Mouse (Mus musculus) kidney, adult 2 months (tissue): ENCODE results near the gene D5Ertd579e. TPM values are rescaled to one million over a fixed set of nuclear protein-coding genes. Genes with fewer than 3 reads are reported as not detected.

Experiments
- DNase-seq: peaks from one replicate; pipeline ENCODE4 v3.0.0; 2021
- H3K27ac ChIP-seq: fragments of 200-500 bp; 2 replicates; pipeline ENCODE4 v1.5.1; 2012; ENCODE audit warnings: low read depth, low read length, control low read depth, inconsistent platforms; ENCODE audit not compliant: insufficient read depth
- H3K27me3 ChIP-seq: fragments of 200-500 bp; replicated peaks from 2 replicates; pipeline ENCODE4 v1.6.1; 2012; ENCODE audit warnings: mild to moderate bottlenecking, moderate library complexity, low read length, inconsistent platforms; ENCODE audit not compliant: control insufficient read depth, insufficient read depth
- H3K36me3 ChIP-seq: fragments of 200-500 bp; 2 replicates; pipeline ENCODE4 v1.6.1; 2012; ENCODE audit warnings: mild to moderate bottlenecking, moderate library complexity, low read length, inconsistent platforms; ENCODE audit not compliant: control insufficient read depth, insufficient read depth
- H3K4me1 ChIP-seq: fragments of 200-500 bp; 2 replicates; pipeline ENCODE4 v1.6.1; 2011; ENCODE audit warnings: low read length; ENCODE audit not compliant: control insufficient read depth, insufficient read depth
- H3K4me3 ChIP-seq: fragments of 200-500 bp; 2 replicates; pipeline ENCODE4 v1.5.1; 2011; ENCODE audit warnings: mild to moderate bottlenecking, low read depth, low read length, control low read depth; ENCODE audit not compliant: insufficient read depth
- CTCF ChIP-seq: fragments of 200-500 bp; conservative IDR thresholded peaks from 2 replicates; pipeline ENCODE4 v1.5.1; 2011; ENCODE audit warnings: low read depth, mild to moderate bottlenecking, control low read depth, low read length, moderate library complexity, mixed read lengths; ENCODE audit not compliant: insufficient read depth, insufficient read length
- POLR2A ChIP-seq: fragments of 200-500 bp; IDR thresholded peaks from one replicate; pipeline ENCODE4 v1.6.1; 2011; ENCODE audit warnings: low read depth, low read length, control low read depth
- WGBS: fragments of 180-500 bp; shearing (Covaris S2); methylation state at CpG from one replicate; pipeline ENCODE4 v1.1.7; 2018; 5-methylcytosine and 5-hydroxymethylcytosine counted together
- polyA plus RNA-seq: library from polyadenylated mRNA; depleted of rRNA; stranded (reverse); fragments of >200 nt; gene quantifications from 2 replicates; pipeline ENCODE4 v1.2.3, GENCODE M21; 2012

Gene D5Ertd579e
- polyA plus RNA-seq, 1 experiment = 23.1 TPM

GRCm38 (mm10) chr5:36733405-36733804 lies 37.6 kb upstream of the D5Ertd579e start:
- DNase-seq = no peak
- no peak for TF ChIP-seq POLR2A
- no peak for TF ChIP-seq CTCF
- Histone ChIP-seq H3K36me3 (no peaks in the 10 kb centered on the region), H3K27me3 (no peaks in the 10 kb centered on the region), H3K4me1 (peaks cover 3% of the 10 kb centered on the region; the same call in 1 of the 2 replicates), H3K4me3 (no peak overlapping the region), H3K27ac (no peak overlapping the region)
- 72% methylated on average over 3 of the region's 3 CpGs for WGBS

- no peak for DNase-seq
- Histone ChIP-seq H3K27ac (no peak overlapping the region), H3K4me3 (no peak overlapping the region), H3K27me3 (no peaks in the 10 kb centered on the region), H3K36me3 (no peaks in the 10 kb centered on the region), H3K4me1 (peaks cover 7% of the 10 kb centered on the region)
- 77% methylated on average over 7 of the region's 7 CpGs for WGBS
- no peak for TF ChIP-seq POLR2A
- TF ChIP-seq CTCF = no peak
Measured at GRCm38 (mm10) chr5:36731901-36732652, 36.3 kb upstream of the D5Ertd579e start.

- no peak for TF ChIP-seq CTCF
- TF ChIP-seq POLR2A = no peak
- no peaks in the 10 kb centered on the region for H3K27me3 ChIP-seq
- WGBS = 79% methylated on average over 3 of the region's 3 CpGs
- no peak overlapping the region for H3K4me3 ChIP-seq
- no peak for DNase-seq
- H3K36me3 ChIP-seq = no peaks in the 10 kb centered on the region
- H3K27ac ChIP-seq = no peak overlapping the region
- H3K4me1 ChIP-seq = peaks cover 16% of the 10 kb centered on the region
Measured at GRCm38 (mm10) chr5:36730689-36731088, 34.9 kb upstream of the D5Ertd579e start.

DNA sequence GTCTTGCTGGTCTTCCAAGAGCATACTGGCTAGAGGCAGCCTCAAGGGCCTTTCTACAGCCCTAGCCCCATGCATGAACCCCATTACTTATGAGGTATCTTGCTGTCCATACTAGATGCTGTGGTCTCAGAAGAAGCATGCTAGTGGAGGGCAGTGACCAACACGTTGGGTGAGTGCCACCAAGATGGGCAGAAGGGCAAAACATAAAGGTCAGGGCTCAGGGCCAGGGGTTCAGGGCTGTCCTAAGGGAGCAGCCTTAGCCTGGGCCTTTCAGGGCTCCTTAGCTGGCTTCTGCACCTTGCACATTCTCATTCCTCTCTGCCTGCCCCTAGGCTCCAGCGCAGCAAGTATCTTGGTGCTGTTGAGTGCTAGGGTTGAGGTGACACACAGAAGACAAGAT lies 34.1 kb upstream of the D5Ertd579e start:
- H3K4me1 ChIP-seq = peaks cover 16% of the 10 kb centered on the region
- H3K27ac ChIP-seq = no peak overlapping the region
- H3K4me3 ChIP-seq = no peak overlapping the region
- H3K27me3 ChIP-seq = no peaks in the 10 kb centered on the region
- TF ChIP-seq CTCF (no peak), POLR2A (no peak)
- peak; percentile 51 for DNase-seq
- no peaks in the 10 kb centered on the region for H3K36me3 ChIP-seq
- WGBS = 74% methylated on average over 2 of the region's 2 CpGs

DNA sequence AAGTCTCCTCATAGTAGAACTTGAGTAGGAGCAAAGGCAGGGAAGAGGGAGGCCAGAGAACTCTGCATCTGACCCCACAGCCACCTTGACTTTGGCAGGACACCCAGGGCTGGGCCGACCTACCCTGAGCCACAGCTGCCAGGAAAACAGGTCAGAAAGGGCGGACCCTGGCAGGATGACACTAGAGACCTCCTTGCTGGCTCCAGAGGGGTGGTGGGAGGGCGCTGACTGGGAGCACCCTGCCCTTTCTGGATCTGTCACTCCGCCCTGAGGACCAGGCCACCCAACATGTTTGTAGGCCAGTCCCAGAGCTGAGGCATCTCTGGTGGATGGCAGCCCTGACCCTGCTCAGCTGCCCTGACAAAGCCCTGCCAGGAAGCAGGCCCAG lies 33.3 kb upstream of the D5Ertd579e start:
- WGBS = 62% methylated on average over 4 of the region's 4 CpGs
- TF ChIP-seq CTCF (no peak), POLR2A (no peak)
- no peaks in the 10 kb centered on the region for H3K27me3 ChIP-seq
- H3K4me3 ChIP-seq = no peak overlapping the region
- DNase-seq = peak; percentile 82
- H3K4me1 ChIP-seq = peaks cover 16% of the 10 kb centered on the region
- H3K36me3 ChIP-seq = no peaks in the 10 kb centered on the region
- no peak overlapping the region for H3K27ac ChIP-seq

- WGBS = 62% methylated on average over 8 of the region's 8 CpGs
- Histone ChIP-seq H3K27ac (no peak overlapping the region), H3K36me3 (no peaks in the 10 kb centered on the region), H3K4me3 (no peak overlapping the region), H3K27me3 (no peaks in the 10 kb centered on the region), H3K4me1 (peaks cover 16% of the 10 kb centered on the region)
- TF ChIP-seq CTCF (no peak), POLR2A (no peak)
- DNase-seq = peak; percentile 72
Measured at GRCm38 (mm10) chr5:36728403-36729085, 32.7 kb upstream of the D5Ertd579e start.

DNA sequence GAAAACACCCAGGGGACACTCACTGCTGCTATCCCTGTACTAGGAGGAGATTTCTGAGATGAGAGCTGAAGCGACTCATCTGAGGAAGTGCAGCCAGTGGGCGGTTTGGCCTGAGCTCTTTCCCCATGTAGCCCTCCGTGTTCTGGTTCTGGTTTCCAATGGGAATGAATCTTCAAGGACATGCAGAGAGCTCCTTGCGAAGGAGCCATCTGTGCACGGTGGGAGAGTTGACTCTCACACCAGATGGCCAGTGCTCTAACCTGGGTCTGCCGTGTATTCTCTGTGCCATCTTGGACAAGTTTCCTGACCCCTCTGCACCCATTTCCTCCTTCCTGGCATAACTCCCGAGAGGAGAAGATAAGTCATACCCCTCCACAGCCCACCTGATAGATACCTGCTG lies 32.0 kb upstream of the D5Ertd579e start:
- 87% methylated on average over 7 of the region's 7 CpGs for WGBS
- no peak overlapping the region for H3K27ac ChIP-seq
- no peak for DNase-seq

More for the DNA sequence above, 32.0 kb upstream of the D5Ertd579e start:
- H3K4me3 ChIP-seq = no peak overlapping the region
- H3K27me3 ChIP-seq = no peaks in the 10 kb centered on the region
- no peak for TF ChIP-seq POLR2A
- TF ChIP-seq CTCF = no peak
- no peaks in the 10 kb centered on the region for H3K36me3 ChIP-seq
- peaks cover 16% of the 10 kb centered on the region for H3K4me1 ChIP-seq
